8 mouse cellular contexts compared by ENCODE assay signal in the genomic region with DNA sequence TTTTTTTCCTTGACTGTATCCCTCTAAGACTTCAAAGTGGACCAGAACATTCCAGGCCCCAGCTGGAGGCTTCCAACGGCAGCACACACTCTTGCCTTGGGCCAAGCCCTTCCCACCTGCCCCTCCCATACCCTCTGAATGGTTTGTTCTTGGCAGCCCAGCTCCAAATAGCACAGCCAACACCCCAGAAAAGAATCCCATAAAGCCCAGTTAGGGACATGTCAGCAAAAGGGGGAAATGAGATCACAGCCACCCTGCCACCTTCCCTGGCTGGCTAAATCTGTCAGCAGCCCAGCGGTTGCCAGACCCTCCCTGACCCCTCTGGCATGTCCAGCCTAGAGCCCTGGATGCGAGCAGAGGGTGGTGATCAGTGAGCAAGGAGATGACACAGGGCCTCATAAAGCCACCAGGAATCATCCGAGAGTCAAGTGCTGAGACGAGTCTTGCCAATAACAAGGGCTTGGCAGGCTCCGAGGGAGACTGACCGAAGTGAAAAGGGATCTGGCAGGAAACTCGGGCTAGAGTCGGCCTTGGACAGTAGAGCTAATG.
DNase-seq lines count a peak whose midpoint lies in the region; ATAC-seq lines count a peak whose summit lies in the region.

No protein-coding gene starts in this region.

- WGBS in limb, embryonic 15.5 days: 40% methylated on average over 9 of the region's 9 CpGs
- 69% methylated on average over 9 of the region's 9 CpGs for WGBS in hindbrain, embryonic 14.5 days

- H3K27me3 ChIP-seq in limb, embryonic 15.5 days: no peaks in the 10 kb centered on the region
- no peaks in the 10 kb centered on the region for H3K27me3 ChIP-seq in hindbrain, embryonic 14.5 days (ENCODE audit: control insufficient read depth, insufficient read depth, low read length)

- H3K4me3 ChIP-seq in limb, embryonic 15.5 days: no peak overlapping the region
- H3K4me3 ChIP-seq in hindbrain, embryonic 14.5 days (replicated peaks; ENCODE audit: low read length): no peak overlapping the region

- peaks cover 22% of the 10 kb centered on the region for H3K4me1 ChIP-seq in limb, embryonic 15.5 days
- H3K4me1 ChIP-seq in hindbrain, embryonic 14.5 days (replicated peaks; ENCODE audit: control insufficient read depth, insufficient read depth, low read length): no peaks in the 10 kb centered on the region

- H3K9me3 ChIP-seq in limb, embryonic 15.5 days: no peaks in the 10 kb centered on the region
- H3K9me3 ChIP-seq in hindbrain, embryonic 14.5 days (ENCODE audit: control insufficient read depth, low read length): no peaks in the 10 kb centered on the region

- H3K27ac ChIP-seq in limb, embryonic 15.5 days: peak overlapping the region; percentile 73
- H3K27ac ChIP-seq in hindbrain, embryonic 14.5 days: no peak overlapping the region

- peak; percentile 91 for ATAC-seq in limb, embryonic 15.5 days (ENCODE audit: insufficient number of reproducible peaks, low FRiP score, low TSS enrichment, low read depth)
- ATAC-seq in hindbrain, embryonic 14.5 days (ENCODE audit: low FRiP score): no peak

- no peaks in the 10 kb centered on the region for H3K36me3 ChIP-seq in limb, embryonic 15.5 days
- H3K36me3 ChIP-seq in hindbrain, embryonic 14.5 days (replicated peaks; ENCODE audit: control insufficient read depth, insufficient read depth): no peaks in the 10 kb centered on the region

- no peak overlapping the region for H3K9ac ChIP-seq in limb, embryonic 15.5 days
- no peak overlapping the region for H3K9ac ChIP-seq in hindbrain, embryonic 14.5 days

- peak; percentile 23 to 71 for DNase-seq in adrenal gland, adult (ENCODE audit: inconsistent age in 2 of 2, low spot score in 1 of 2)
- no peak for DNase-seq in adrenal gland, adult 18-20 months (ENCODE audit: low spot score in 2 of 2)
- DNase-seq in NIH3T3 (ENCODE audit: low read depth): peak; percentile 11
- peak; percentile 67 for DNase-seq in gastrocnemius, postnatal 10 days
- DNase-seq in T-cell, adult 2 months (ENCODE audit: low spot score): no peak
- DNase-seq in right cerebral cortex, postnatal 36 days (ENCODE audit: low spot score in 2 of 2): no peak
- no peak for DNase-seq in hindbrain, embryonic 14.5 days (ENCODE audit: low spot score)

- H3K4me2 ChIP-seq in limb, embryonic 15.5 days: 0 out of 2 replicates have a peak overlapping the region, but pooled peaks have one; percentile 3
- no peak overlapping the region for H3K4me2 ChIP-seq in hindbrain, embryonic 14.5 days (replicated peaks)

Comparison
In these comparisons a context has a peak if more than half of its experiments do, and no peak if none do; other contexts are left out.
1. DNase-seq: peak in adrenal gland, adult (2 of 2), NIH3T3 (single experiment) and gastrocnemius, postnatal 10 days (single experiment); none in adrenal gland, adult 18-20 months (0 of 2), T-cell, adult 2 months (single experiment), right cerebral cortex, postnatal 36 days (0 of 2) and hindbrain, embryonic 14.5 days (single experiment).